Mouse (Mus musculus) brain, adult 2 months (tissue): ENCODE measurements around the gene Slc7a11.

Experiments
- DNase-seq: peaks from one replicate; pipeline ENCODE4 v3.0.0; 2011; ENCODE audit warnings: low read depth, low spot score

Gene Slc7a11

GRCm38 (mm10) chr3:50001635-50002034 lies 441.8 kb downstream of the Slc7a11 start:
- DNase-seq: no peak

- DNase-seq: no peak
Measured at GRCm38 (mm10) chr3:49992891-49993290, 450.5 kb downstream of the Slc7a11 start.

GRCm38 (mm10) chr3:49987236-49987635 lies 456.2 kb downstream of the Slc7a11 start:
- no peak for DNase-seq

GRCm38 (mm10) chr3:49984795-49985194 lies 458.6 kb downstream of the Slc7a11 start:
- peak; percentile 15 for DNase-seq

- peak; percentile 10 for DNase-seq
Measured at GRCm38 (mm10) chr3:49983429-49984268, 459.8 kb downstream of the Slc7a11 start.

GRCm38 (mm10) chr3:49973994-49974393 lies 469.4 kb downstream of the Slc7a11 start:
- no peak for DNase-seq

- DNase-seq: no peak
Measured at GRCm38 (mm10) chr3:49965569-49965968, 477.8 kb downstream of the Slc7a11 start.

GRCm38 (mm10) chr3:49960581-49960980 lies 482.8 kb downstream of the Slc7a11 start:
- no peak for DNase-seq

- no peak for DNase-seq
Measured at GRCm38 (mm10) chr3:49946845-49947244, 496.6 kb downstream of the Slc7a11 start.

- peak; percentile 75 for DNase-seq
Measured at GRCm38 (mm10) chr3:49944783-49945182, 498.6 kb downstream of the Slc7a11 start.

- DNase-seq: peak; percentile 7
Measured at GRCm38 (mm10) chr3:49937611-49938010, 505.8 kb downstream of the Slc7a11 start.

GRCm38 (mm10) chr3:49929496-49929895 lies 513.9 kb downstream of the Slc7a11 start:
- no peak for DNase-seq

- DNase-seq: no peak
Measured at GRCm38 (mm10) chr3:49928509-49929263, 514.7 kb downstream of the Slc7a11 start.

GRCm38 (mm10) chr3:49913929-49914328 lies 529.5 kb downstream of the Slc7a11 start:
- DNase-seq: no peak

GRCm38 (mm10) chr3:49910922-49911321 lies 532.5 kb downstream of the Slc7a11 start:
- no peak for DNase-seq

GRCm38 (mm10) chr3:49908426-49909341 lies 534.7 kb downstream of the Slc7a11 start:
- no peak for DNase-seq

- DNase-seq: no peak
Measured at GRCm38 (mm10) chr3:49893945-49894344, 549.5 kb downstream of the Slc7a11 start.

GRCm38 (mm10) chr3:49887359-49887758 lies 556.1 kb downstream of the Slc7a11 start:
- DNase-seq: peak; percentile 20

GRCm38 (mm10) chr3:49886220-49886945 lies 557.0 kb downstream of the Slc7a11 start:
- DNase-seq: peak; percentile 4

GRCm38 (mm10) chr3:49880496-49880895 lies 562.9 kb downstream of the Slc7a11 start:
- DNase-seq: no peak

GRCm38 (mm10) chr3:49870786-49871185 lies 572.6 kb downstream of the Slc7a11 start:
- no peak for DNase-seq
